Mouse (Mus musculus) myocyte (in vitro differentiated cells): ENCODE data around the gene Gng7.

ENCODE experiments used
- CEBPB ChIP-seq: IDR thresholded peaks from 2 replicates; pipeline ENCODE4 v1.6.1; 2011; ENCODE audit warnings: mild to moderate bottlenecking, moderate library complexity; ENCODE audit not compliant: poor library complexity, insufficient read depth, severe bottlenecking
- E2F4 ChIP-seq: IDR thresholded peaks from one replicate; pipeline ENCODE4 v1.6.1; 2011; ENCODE audit warnings: mild to moderate bottlenecking, control low read depth, moderate library complexity; ENCODE audit not compliant: insufficient read depth
- MAX ChIP-seq: IDR thresholded peaks from one replicate; pipeline ENCODE4 v1.6.1; 2011; ENCODE audit warnings: low read depth, mild to moderate bottlenecking, control low read depth
- MYOG ChIP-seq, 3 experiments: IDR thresholded peaks; one replicate each; pipeline ENCODE4 v1.6.1; 2011; ENCODE audit warnings: control low read depth in 2 of 3, low read depth in 2 of 3, mild to moderate bottlenecking in 2 of 3; ENCODE audit not compliant: insufficient read length in 2 of 3, control insufficient read depth in 1 of 3, insufficient read depth in 1 of 3
- POLR2A ChIP-seq: IDR thresholded peaks from one replicate; pipeline ENCODE4 v1.6.1; 2011; ENCODE audit warnings: low read depth, mild to moderate bottlenecking, control low read depth, moderate library complexity; ENCODE audit not compliant: insufficient read length
- POLR2AphosphoS2 ChIP-seq: IDR thresholded peaks from one replicate; pipeline ENCODE4 v1.6.1; 2011; ENCODE audit warnings: low read depth, control low read depth; ENCODE audit not compliant: insufficient read length
- REST ChIP-seq: IDR thresholded peaks from one replicate; pipeline ENCODE4 v1.6.1; 2011; ENCODE audit warnings: mild to moderate bottlenecking, control low read depth, moderate library complexity; ENCODE audit not compliant: insufficient read depth, insufficient read length
- TCF12 ChIP-seq: IDR thresholded peaks from one replicate; pipeline ENCODE4 v1.6.1; 2011; ENCODE audit warnings: mild to moderate bottlenecking, control low read depth; ENCODE audit not compliant: poor library complexity, insufficient read depth, severe bottlenecking
- USF1 ChIP-seq: IDR thresholded peaks from one replicate; pipeline ENCODE4 v1.6.1; 2011; ENCODE audit warnings: low read depth, mild to moderate bottlenecking, control low read depth, moderate library complexity

- TF ChIP-seq POLR2A: no peak
- no peak for TF ChIP-seq E2F4
- TF ChIP-seq USF1: no peak
- no peak for TF ChIP-seq MYOG (IDR thresholded peaks at IDR 0.05; ENCODE audit: control insufficient read depth in 1 of 3, insufficient read depth in 1 of 3, insufficient read length in 2 of 3, low read depth in 2 of 3)
- TF ChIP-seq TCF12: no peak
- no peak for TF ChIP-seq MAX
- TF ChIP-seq POLR2AphosphoS2: no peak
- TF ChIP-seq REST: no peak
- no peak for TF ChIP-seq CEBPB
Measured at GRCm38 (mm10) chr10:81036251-81036650, 21.5 kb upstream of the Gng7 start.
